Mouse (Mus musculus) CH12.LX (cell line): ENCODE measurements around the gene Pwwp2b. TPM values are rescaled to one million over a fixed set of nuclear protein-coding genes. Genes with fewer than 3 reads are reported as not detected.

Source experiments
- DNase-seq: peaks from one replicate; pipeline ENCODE4 v3.0.0-alpha.2; 2013; ENCODE audit errors: extremely low read depth
- H3K27ac ChIP-seq: 2 replicates; pipeline ENCODE4 v1.5.1; 2012; ENCODE audit warnings: low read depth, mild to moderate bottlenecking, control low read depth, moderate library complexity; ENCODE audit not compliant: insufficient read depth
- H3K27me3 ChIP-seq: replicated peaks from 2 replicates; pipeline ENCODE3; 2012; ENCODE audit warnings: inconsistent platforms
- H3K36me3 ChIP-seq, 2 experiments: replicated peaks in 1 of 2; 2 replicates each; pipeline versions ENCODE3 to v1.6.1; 2012; ENCODE audit warnings: inconsistent platforms in 1 of 2, low read length in 1 of 2, mild to moderate bottlenecking in 1 of 2, mixed read lengths in 1 of 2, moderate library complexity in 1 of 2; ENCODE audit not compliant: control insufficient read depth in 1 of 2, insufficient read depth in 1 of 2
- H3K4me1 ChIP-seq, 2 experiments: 2 replicates each; pipeline ENCODE4 v1.6.1; 2012; ENCODE audit warnings: inconsistent platforms in 1 of 2, moderate library complexity in 1 of 2; ENCODE audit not compliant: insufficient read depth in 2 of 2, control insufficient read depth in 1 of 2
- H3K4me2 ChIP-seq: 2 replicates; pipeline ENCODE4 v1.6.1; 2012; ENCODE audit warnings: low read depth, mild to moderate bottlenecking, control low read depth; ENCODE audit not compliant: poor library complexity, insufficient read depth, severe bottlenecking
- H3K4me3 ChIP-seq, 3 experiments: fragments of 150-350 bp in 1 of 3; sonication (generic) in 1 of 3; replicated peaks in 1 of 3; 2 replicates each; pipeline versions ENCODE3 to v1.5.1; 2011 to 2012; ENCODE audit warnings: low read depth in 2 of 3, low read length in 2 of 3, mild to moderate bottlenecking in 2 of 3, moderate library complexity in 2 of 3, control low read depth in 1 of 3, improper control_type of control experiment in 1 of 3, inconsistent platforms in 1 of 3, mixed read lengths in 1 of 3; ENCODE audit not compliant: poor library complexity in 1 of 3
- H3K79me2 ChIP-seq: replicated peaks from 2 replicates; pipeline ENCODE4 v1.6.1; 2012; ENCODE audit warnings: mild to moderate bottlenecking, moderate library complexity; ENCODE audit not compliant: control insufficient read depth, poor library complexity, insufficient read depth, severe bottlenecking; ENCODE audit errors: extremely low read depth
- H3K9ac ChIP-seq: 2 replicates; pipeline ENCODE4 v1.6.1; 2012; ENCODE audit warnings: low read depth, mild to moderate bottlenecking, control low read depth, moderate library complexity; ENCODE audit not compliant: insufficient read depth
- H3K9me3 ChIP-seq: replicated peaks from 2 replicates; pipeline ENCODE3; 2012; ENCODE audit warnings: low read length, inconsistent platforms, mixed read lengths
- BHLHE40 ChIP-seq: IDR thresholded peaks from 2 replicates; pipeline ENCODE4 v1.6.1; 2011; ENCODE audit warnings: mild to moderate bottlenecking, low read depth, low read length, improper control_type of control experiment
- CTCF ChIP-seq, 2 experiments: IDR thresholded peaks in 1 of 2; conservative IDR thresholded peaks in 1 of 2; 2 replicates each; pipeline ENCODE4 v1.5.1; 2011 to 2012; ENCODE audit warnings: low read depth in 2 of 2, low read length in 2 of 2, improper control_type of control experiment in 1 of 2, inconsistent platforms in 1 of 2, mild to moderate bottlenecking in 1 of 2, moderate library complexity in 1 of 2
- EP300 ChIP-seq: IDR thresholded peaks from 2 replicates; pipeline ENCODE4 v1.6.1; 2011; ENCODE audit warnings: low read length, improper control_type of control experiment
- ETS1 ChIP-seq: conservative IDR thresholded peaks from 2 replicates; pipeline ENCODE4 v1.6.1; 2012; ENCODE audit warnings: low read depth, mild to moderate bottlenecking, inconsistent platforms, low read length, improper control_type of control experiment, moderate library complexity
- KAT2A ChIP-seq: IDR thresholded peaks from 2 replicates; pipeline ENCODE4 v1.6.1; 2012; ENCODE audit warnings: low read length, improper control_type of control experiment, inconsistent platforms; ENCODE audit not compliant: insufficient replicate concordance
- MAFK ChIP-seq: IDR thresholded peaks from 2 replicates; pipeline ENCODE4 v1.6.1; 2011; ENCODE audit warnings: low read length, improper control_type of control experiment; ENCODE audit not compliant: insufficient replicate concordance
- MAZ ChIP-seq: IDR thresholded peaks from 2 replicates; pipeline ENCODE4 v1.6.1; 2012; ENCODE audit warnings: low read depth, mild to moderate bottlenecking, inconsistent platforms, low read length, improper control_type of control experiment, moderate library complexity
- MXI1 ChIP-seq: IDR thresholded peaks from 2 replicates; pipeline ENCODE4 v1.6.1; 2011; ENCODE audit warnings: mild to moderate bottlenecking, low read depth, low read length, improper control_type of control experiment
- PAX5 ChIP-seq: IDR thresholded peaks from 2 replicates; pipeline ENCODE4 v1.6.1; 2012; ENCODE audit warnings: low read length, inconsistent platforms, mixed read lengths
- RAD21 ChIP-seq: IDR thresholded peaks from 2 replicates; pipeline ENCODE4 v1.6.1; 2011; ENCODE audit warnings: low read depth, mild to moderate bottlenecking, low read length, improper control_type of control experiment, moderate library complexity
- SMC3 ChIP-seq: IDR thresholded peaks from 2 replicates; pipeline ENCODE4 v1.6.1; 2011; ENCODE audit warnings: low read depth, low read length, improper control_type of control experiment
- TBP ChIP-seq: conservative IDR thresholded peaks from 2 replicates; pipeline ENCODE4 v1.6.1; 2011; ENCODE audit warnings: low read depth, low read length, improper control_type of control experiment
- USF1 ChIP-seq: IDR thresholded peaks from 2 replicates; pipeline ENCODE4 v1.6.1; 2014; ENCODE audit warnings: low read depth, mild to moderate bottlenecking, inconsistent platforms, low read length, improper control_type of control experiment
- dilution Hi-C: fragments of 300-500 bp; cut with MboI; formaldehyde crosslinking; loops from 2 replicates; pipeline ENCODE4 v1.14.3; 2020; ENCODE audit warnings: low sequenced_read_pairs; ENCODE audit not compliant: extremely low pct_unique_long_range_greater_than_20kb, extremely low pct_ligation_motif_present
- in situ Hi-C: fragments of 300-500 bp; cut with MboI; formaldehyde crosslinking; loops from 3 replicates; pipeline ENCODE4 v1.14.3; 2019; ENCODE audit warnings: low sequenced_read_pairs, low pct_ligation_motif_present, low pct_unique_long_range_greater_than_20kb, mixed read lengths
- polyA plus RNA-seq: library from polyadenylated mRNA; unstranded; fragments of >175 nt; gene quantifications from 2 replicates; pipeline ENCODE4 v1.2.1, GENCODE M21; 2012; ENCODE audit warnings: low read depth; ENCODE audit not compliant: insufficient read length
- total RNA-seq, 2 experiments: library from RNA; depleted of rRNA; stranded (reverse); fragments of 300-350 nt in 1 of 2; fragments of >200 nt in 1 of 2; gene quantifications; 2 replicates each; pipeline ENCODE4 v1.2.3; 2012 to 2014

The Pwwp2b gene
- 0.08 TPM in 1 of 2 replicates, not detected in the other for total RNA-seq (2012; rRNA removed)
- total RNA-seq (2014; rRNA removed) = not detected in 2 replicates
- polyA plus RNA-seq = not detected in 2 replicates

- Histone ChIP-seq H3K79me2 (no peaks in the 10 kb centered on the region), H3K36me3 (no peaks in the 10 kb centered on the region), H3K4me1 (peaks cover 0 to 12% of the 10 kb centered on the region in 2 experiments; a peak in 3 of 4 replicates), H3K4me2 (peak within 1 kb of the TSS; percentile 74), H3K27me3 (peaks cover 98% of the 10 kb centered on the region), H3K4me3 (peak within 1 kb of the TSS in 2 of 3 experiments; percentile 34 to 69), H3K9ac (peak within 1 kb of the TSS; percentile 24; the same call in 1 of the 2 replicates), H3K9me3 (no peaks in the 10 kb centered on the region), H3K27ac (no peak within 1 kb of the TSS)
- peak; percentile 9 for DNase-seq
- dilution Hi-C loops = no loop called here
- in situ Hi-C loops = no loop called here
- TF ChIP-seq MXI1 = peak; percentile 26; the same call in 1 of the 2 replicates
- no peak for TF ChIP-seq TBP
These were observed at the start of gene Pwwp2b for GRCm38 (mm10) chr7:139247881-139248614. Gene Pwwp2b, plus strand, starts transcription at chr7:139248482.

GRCm38 (mm10) chr7:139200108-139200507 lies 48.2 kb upstream of the Pwwp2b start:
- DNase-seq = no peak
- Histone ChIP-seq H3K27ac (no peak overlapping the region), H3K36me3 (no peaks in the 10 kb centered on the region), H3K4me3 (no peak overlapping the region), H3K9ac (no peak overlapping the region), H3K4me1 (no peaks in the 10 kb centered on the region), H3K79me2 (no peaks in the 10 kb centered on the region), H3K4me2 (no peak overlapping the region), H3K9me3 (no peaks in the 10 kb centered on the region), H3K27me3 (peaks cover 77% of the 10 kb centered on the region)
- in situ Hi-C loops = loop anchor here (5.0 kb wide), 1 partner anchor 73 kb away; no protein-coding TSS in a partner anchor
- no peak for TF ChIP-seq EP300
- peak; percentile 34 for TF ChIP-seq RAD21
- TF ChIP-seq KAT2A = no peak
- TF ChIP-seq CTCF (conservative IDR thresholded peaks at IDR 0.05 in 1 of 2, IDR thresholded peaks at IDR 0.05 in 1 of 2; ENCODE audit: low read depth in 2 of 2, low read length in 2 of 2) = peak in 1 of 2 experiments; percentile 65; a peak in 2 of 4 replicates
- peak; percentile 73 for TF ChIP-seq SMC3
- no peak for TF ChIP-seq MAFK
- dilution Hi-C loops = no loop called here

GRCm38 (mm10) chr7:139201209-139201608 lies 47.1 kb upstream of the Pwwp2b start:
- Histone ChIP-seq H3K4me1 (no peaks in the 10 kb centered on the region), H3K27ac (no peak overlapping the region), H3K36me3 (no peaks in the 10 kb centered on the region), H3K79me2 (no peaks in the 10 kb centered on the region), H3K9me3 (no peaks in the 10 kb centered on the region), H3K27me3 (peaks cover 72% of the 10 kb centered on the region), H3K4me2 (no peak overlapping the region), H3K9ac (no peak overlapping the region), H3K4me3 (no peak overlapping the region)
- DNase-seq = no peak
- dilution Hi-C loops (no loop called here), in situ Hi-C loops (loop anchor here (5.0 kb wide), 1 partner anchor 74 kb away; no protein-coding TSS in a partner anchor)
- TF ChIP-seq ETS1 = no peak
- TF ChIP-seq BHLHE40 = no peak
- TF ChIP-seq MAZ = no peak
- TF ChIP-seq PAX5 = no peak
- no peak for TF ChIP-seq USF1
